Mouse (Mus musculus): ENCODE measurements around the gene Pigw. TPM values are rescaled to one million over a fixed set of nuclear protein-coding genes. Genes with fewer than 3 reads are reported as not detected.

Gene Pigw
- polyA plus RNA-seq, 1 experiment from 2014 or later, result 2.7 TPM

GRCm38 (mm10) chr11:84873042-84873833 lies 6.8 kb downstream of the Pigw start:
- Histone ChIP-seq H3K9ac (no peak overlapping the region), H3K27me3 (no peaks in the 10 kb centered on the region), H3K36me3 (no peaks in the 10 kb centered on the region), H3K27ac (no peak overlapping the region), H3K9me3 (replicated peaks) (no peaks in the 10 kb centered on the region), H3K4me2 (replicated peaks) (no peak overlapping the region), H3K4me3 (no peak overlapping the region), H3K4me1 (peaks cover 12% of the 10 kb centered on the region)
- ATAC-seq (ENCODE audit: low FRiP score), result no peak
- 77% methylated on average over 1 of the region's 1 CpGs for WGBS

- peak overlapping the region; percentile 95 for H3K9ac ChIP-seq
- no peaks in the 10 kb centered on the region for H3K27me3 ChIP-seq
- peak overlapping the region; percentile 91 for H3K4me3 ChIP-seq
- 87% methylated on average over 4 of the region's 4 CpGs for WGBS
- H3K36me3 ChIP-seq, result no peaks in the 10 kb centered on the region
- ATAC-seq (ENCODE audit: low FRiP score), result no peak
- no peaks in the 10 kb centered on the region for H3K9me3 ChIP-seq (replicated peaks)
- H3K27ac ChIP-seq, result peak overlapping the region; percentile 99
- H3K4me2 ChIP-seq (replicated peaks), result peak overlapping the region; percentile 65
- H3K4me1 ChIP-seq, result peaks cover 16% of the 10 kb centered on the region
These were observed 8.5 kb downstream of the Pigw start for GRCm38 (mm10) chr11:84871548-84872069.

GRCm38 (mm10) chr11:84871046-84871445 lies 9.0 kb downstream of the Pigw start:
- H3K9ac ChIP-seq, result peak overlapping the region; percentile 95
- peaks cover 16% of the 10 kb centered on the region for H3K4me1 ChIP-seq
- peak overlapping the region; percentile 91 for H3K4me3 ChIP-seq
- no peak for ATAC-seq (ENCODE audit: low FRiP score)
- no peaks in the 10 kb centered on the region for H3K36me3 ChIP-seq
- no peaks in the 10 kb centered on the region for H3K27me3 ChIP-seq
- H3K9me3 ChIP-seq (replicated peaks), result no peaks in the 10 kb centered on the region
- H3K27ac ChIP-seq, result peak overlapping the region; percentile 99
- H3K4me2 ChIP-seq (replicated peaks), result peak overlapping the region; percentile 65
- WGBS, result under 1% methylated on average over 10 of the region's 10 CpGs

- peaks cover 16% of the 10 kb centered on the region for H3K4me1 ChIP-seq
- WGBS, result under 1% methylated on average over 41 of the region's 62 CpGs
- no peaks in the 10 kb centered on the region for H3K9me3 ChIP-seq (replicated peaks)
- H3K4me2 ChIP-seq (replicated peaks), result peak within 1 kb of the TSS; percentile 74
- peak; percentile 87 for ATAC-seq (ENCODE audit: low FRiP score)
- H3K36me3 ChIP-seq, result no peaks in the 10 kb centered on the region
- H3K27ac ChIP-seq, result peak within 1 kb of the TSS; percentile 99
- no peaks in the 10 kb centered on the region for H3K27me3 ChIP-seq
- peak within 1 kb of the TSS; percentile 91 for H3K4me3 ChIP-seq
- peak within 1 kb of the TSS; percentile 95 for H3K9ac ChIP-seq
These were observed 9.6 kb downstream of the Pigw start, which contains the start of gene Ggnbp2 for GRCm38 (mm10) chr11:84870337-84871043. TSS of gene Ggnbp2 (minus strand) at chr11:84870817.

- H3K4me1 ChIP-seq, result peaks cover 16% of the 10 kb centered on the region
- under 1% methylated on average over 42 of the region's 61 CpGs for WGBS
- peak overlapping the region; percentile 74 for H3K4me2 ChIP-seq (replicated peaks)
These were observed 10.4 kb downstream of the Pigw start for GRCm38 (mm10) chr11:84869537-84870232.

GRCm38 (mm10) chr11:84868786-84869259 lies 11.3 kb downstream of the Pigw start:
- Histone ChIP-seq H3K27ac (peak overlapping the region; percentile 99; the same call in 1 of the 2 replicates), H3K4me2 (replicated peaks) (peak overlapping the region; percentile 74), H3K27me3 (no peaks in the 10 kb centered on the region), H3K4me3 (peak overlapping the region; percentile 91), H3K9ac (peak overlapping the region; percentile 95), H3K4me1 (peaks cover 16% of the 10 kb centered on the region), H3K36me3 (no peaks in the 10 kb centered on the region), H3K9me3 (replicated peaks) (no peaks in the 10 kb centered on the region)
- WGBS, result 20% methylated on average over 7 of the region's 7 CpGs
- no peak for ATAC-seq (ENCODE audit: low FRiP score)

More at GRCm38 (mm10) chr11:84869537-84870232, 10.4 kb downstream of the Pigw start:
- H3K4me3 ChIP-seq, result peak overlapping the region; percentile 91
- no peaks in the 10 kb centered on the region for H3K36me3 ChIP-seq
- H3K9me3 ChIP-seq (replicated peaks), result no peaks in the 10 kb centered on the region
- H3K9ac ChIP-seq, result peak overlapping the region; percentile 95
- peak; percentile 83 for ATAC-seq (ENCODE audit: low FRiP score)
- peak overlapping the region; percentile 99 for H3K27ac ChIP-seq
- H3K27me3 ChIP-seq, result no peaks in the 10 kb centered on the region

GRCm38 (mm10) chr11:84867586-84867985 lies 12.5 kb downstream of the Pigw start:
- Histone ChIP-seq H3K9me3 (replicated peaks) (no peaks in the 10 kb centered on the region), H3K36me3 (no peaks in the 10 kb centered on the region), H3K4me3 (no peak overlapping the region), H3K27ac (no peak overlapping the region), H3K4me1 (peaks cover 16% of the 10 kb centered on the region), H3K4me2 (replicated peaks) (no peak overlapping the region), H3K9ac (no peak overlapping the region), H3K27me3 (no peaks in the 10 kb centered on the region)
- WGBS, result 91% methylated on average over 2 of the region's 2 CpGs
- ATAC-seq (ENCODE audit: low FRiP score), result no peak

GRCm38 (mm10) chr11:84865268-84865667 lies 14.8 kb downstream of the Pigw start:
- no peak for ATAC-seq (ENCODE audit: low FRiP score)
- Histone ChIP-seq H3K4me2 (replicated peaks) (no peak overlapping the region), H3K27ac (no peak overlapping the region), H3K9ac (no peak overlapping the region), H3K27me3 (no peaks in the 10 kb centered on the region), H3K9me3 (replicated peaks) (no peaks in the 10 kb centered on the region), H3K4me1 (peaks cover 15% of the 10 kb centered on the region), H3K36me3 (peaks cover 4% of the 10 kb centered on the region; the same call in 1 of the 2 replicates), H3K4me3 (no peak overlapping the region)
- WGBS, result 76% methylated on average over 2 of the region's 2 CpGs

GRCm38 (mm10) chr11:84855285-84855684 lies 24.8 kb downstream of the Pigw start:
- Histone ChIP-seq H3K27me3 (no peaks in the 10 kb centered on the region), H3K4me1 (no peaks in the 10 kb centered on the region), H3K4me2 (replicated peaks) (no peak overlapping the region), H3K9me3 (replicated peaks) (no peaks in the 10 kb centered on the region), H3K4me3 (no peak overlapping the region), H3K36me3 (peaks cover 56% of the 10 kb centered on the region), H3K27ac (no peak overlapping the region), H3K9ac (no peak overlapping the region)
- 94% methylated on average over 6 of the region's 6 CpGs for WGBS
- no peak for ATAC-seq (ENCODE audit: low FRiP score)

- Histone ChIP-seq H3K9me3 (replicated peaks) (no peaks in the 10 kb centered on the region), H3K36me3 (peaks cover 54% of the 10 kb centered on the region), H3K4me1 (no peaks in the 10 kb centered on the region), H3K27ac (no peak overlapping the region), H3K4me2 (replicated peaks) (no peak overlapping the region), H3K27me3 (no peaks in the 10 kb centered on the region), H3K9ac (no peak overlapping the region), H3K4me3 (no peak overlapping the region)
- ATAC-seq (ENCODE audit: low FRiP score), result no peak
- 89% methylated on average over 7 of the region's 7 CpGs for WGBS
These were observed 32.5 kb downstream of the Pigw start for GRCm38 (mm10) chr11:84847475-84848090.

- no peak for ATAC-seq (ENCODE audit: low FRiP score)
- Histone ChIP-seq H3K27me3 (no peaks in the 10 kb centered on the region), H3K9ac (no peak overlapping the region), H3K9me3 (replicated peaks) (no peaks in the 10 kb centered on the region), H3K4me1 (no peaks in the 10 kb centered on the region), H3K36me3 (peaks cover 49% of the 10 kb centered on the region), H3K27ac (no peak overlapping the region), H3K4me3 (no peak overlapping the region), H3K4me2 (replicated peaks) (no peak overlapping the region)
- WGBS, result 96% methylated on average over 15 of the region's 15 CpGs
These were observed 33.2 kb downstream of the Pigw start for GRCm38 (mm10) chr11:84846741-84847474.

Measured in hindbrain, embryonic 12.5 days (tissue).